Mouse (Mus musculus) thymus, adult 18-20 months (tissue): ENCODE results near the gene Fer.
"Not testable (repeated sequence)": the region's sequence is repeated elsewhere in the genome, so short reads cannot be mapped to it uniquely, and the experiment has no call there.

Experiments used
- DNase-seq, 2 experiments: peaks; one replicate each; pipeline ENCODE4 v3.0.0; 2022; ENCODE audit warnings: mixed read lengths in 2 of 2

The Fer gene

GRCm38 (mm10) chr17:63863012-63863630, at the start of gene Fer:
Gene Fer, plus strand, starts transcription at chr17:63863062.
- DNase-seq = no peak

GRCm38 (mm10) chr17:63813552-63813951, 49.3 kb upstream of the Fer start:
- DNase-seq = no peak

GRCm38 (mm10) chr17:63818444-63819027, 44.3 kb upstream of the Fer start:
- DNase-seq = no peak

- DNase-seq = no peak
These were observed 38.7 kb upstream of the Fer start for GRCm38 (mm10) chr17:63824141-63824540.

- no peak for DNase-seq
These were observed 36.7 kb upstream of the Fer start for GRCm38 (mm10) chr17:63826196-63826595.

GRCm38 (mm10) chr17:63826767-63827166, 36.1 kb upstream of the Fer start:
- DNase-seq = no peak

- no peak for DNase-seq
These were observed 34.1 kb upstream of the Fer start for GRCm38 (mm10) chr17:63828561-63829332.

- DNase-seq = no peak
These were observed 31.3 kb upstream of the Fer start for GRCm38 (mm10) chr17:63831550-63831949.

- DNase-seq = no peak
These were observed 26.6 kb upstream of the Fer start for GRCm38 (mm10) chr17:63836223-63836622.

GRCm38 (mm10) chr17:63836641-63837040, 26.2 kb upstream of the Fer start:
- DNase-seq = no peak

GRCm38 (mm10) chr17:63838144-63838543, 24.7 kb upstream of the Fer start:
- no peak for DNase-seq

- DNase-seq = no peak
These were observed 23.1 kb upstream of the Fer start for GRCm38 (mm10) chr17:63839636-63840269.

GRCm38 (mm10) chr17:63842226-63842625, 20.6 kb upstream of the Fer start:
- no peak for DNase-seq

GRCm38 (mm10) chr17:63844936-63845335, 17.9 kb upstream of the Fer start:
- DNase-seq = no peak

- not testable (repeated sequence) for DNase-seq
These were observed 17.1 kb upstream of the Fer start for GRCm38 (mm10) chr17:63845766-63846165.

GRCm38 (mm10) chr17:63849151-63849550, 13.7 kb upstream of the Fer start:
- no peak for DNase-seq

GRCm38 (mm10) chr17:63849566-63849965, 13.3 kb upstream of the Fer start:
- peak; percentile 7 to 29 for DNase-seq

GRCm38 (mm10) chr17:63850016-63850415, 12.8 kb upstream of the Fer start:
- no peak for DNase-seq

GRCm38 (mm10) chr17:63857023-63857544, 5.8 kb upstream of the Fer start:
- DNase-seq = no peak

- DNase-seq = no peak
These were observed 1.9 kb upstream of the Fer start for GRCm38 (mm10) chr17:63860988-63861387.

GRCm38 (mm10) chr17:63862399-63862798, 463 bp upstream of the Fer start:
- DNase-seq = no peak

- peak; percentile 85 for DNase-seq
These were observed 836 bp downstream of the Fer start, which contains the start of gene A930002H24Rik for GRCm38 (mm10) chr17:63863647-63864149. Gene A930002H24Rik, minus strand, starts transcription at chr17:63863791.

- no peak for DNase-seq
These were observed 1.3 kb downstream of the Fer start for GRCm38 (mm10) chr17:63864171-63864571.
